Mouse (Mus musculus) midbrain, postnatal 0 days (tissue): Measurements from ENCODE around the gene Acr. TPM values are rescaled to one million over a fixed set of nuclear protein-coding genes. Genes with fewer than 3 reads are reported as not detected.

Source experiments
- ATAC-seq: fragments of 200-750 bp; cut with Nextera tagmentation; 2 replicates; pipeline ENCODE4 v1.8.0; 2017; ENCODE audit warnings: moderate number of reproducible peaks, mild to moderate bottlenecking, moderate TSS enrichment, moderate library complexity; ENCODE audit not compliant: low FRiP score
- DNase-seq: peaks from one replicate; pipeline ENCODE4 v3.0.0-alpha.2; 2015; ENCODE audit warnings: low spot score
- H3K27ac ChIP-seq: fragments of 300-500 bp; sonication (generic); 2 replicates; pipeline ENCODE4 v1.5.1; 2014; ENCODE audit warnings: low read depth, mild to moderate bottlenecking, low read length, mixed read lengths
- H3K27me3 ChIP-seq: fragments of 300-500 bp; sonication (generic); 2 replicates; pipeline ENCODE4 v1.6.1; 2014; ENCODE audit warnings: low read length, control low read depth, mixed read lengths; ENCODE audit not compliant: insufficient read depth
- H3K36me3 ChIP-seq: fragments of 300-500 bp; sonication (generic); 2 replicates; pipeline ENCODE4 v1.6.1; 2014; ENCODE audit warnings: low read length, control low read depth, mixed read lengths; ENCODE audit not compliant: insufficient read depth
- H3K4me1 ChIP-seq: fragments of 300-500 bp; sonication (generic); 2 replicates; pipeline ENCODE4 v1.6.1; 2014; ENCODE audit warnings: mild to moderate bottlenecking, control low read depth, antibody characterized with exemption, low read length, mixed read lengths; ENCODE audit not compliant: insufficient read depth
- H3K4me2 ChIP-seq: fragments of 300-500 bp; sonication (generic); 2 replicates; pipeline ENCODE4 v1.6.1; 2014; ENCODE audit warnings: low read depth, mild to moderate bottlenecking, low read length, mixed read lengths; ENCODE audit not compliant: poor library complexity, severe bottlenecking
- H3K4me3 ChIP-seq: fragments of 300-500 bp; sonication (generic); 2 replicates; pipeline ENCODE4 v1.5.1; 2014; ENCODE audit warnings: low read depth, mild to moderate bottlenecking, low read length, moderate library complexity
- H3K9ac ChIP-seq: fragments of 300-500 bp; sonication (generic); replicated peaks from 2 replicates; pipeline ENCODE4 v1.6.1; 2014; ENCODE audit warnings: mild to moderate bottlenecking, low read length, moderate library complexity, mixed read lengths; ENCODE audit not compliant: poor library complexity, severe bottlenecking
- H3K9me3 ChIP-seq: fragments of 300-500 bp; sonication (generic); 2 replicates; pipeline ENCODE4 v1.6.1; 2016; ENCODE audit warnings: low read length, control low read depth
- CTCF ChIP-seq: IDR thresholded peaks from 2 replicates; pipeline ENCODE4 v1.5.1; 2016; ENCODE audit warnings: antibody characterized with exemption, mild to moderate bottlenecking
- WGBS: fragments of 180-500 bp; shearing (Covaris S2); extraction: QIAGEN DNeasy Blood & Tissue Kit; methylation state at CpG from one replicate; pipeline ENCODE4 v1.1.7; 2014; 5-methylcytosine and 5-hydroxymethylcytosine counted together
- polyA plus RNA-seq: library from polyadenylated mRNA; unstranded; fragments of >200 nt; fragmentation: Nextera tagmentation; extraction: Ambion mirVana; gene quantifications from 2 replicates; pipeline ENCODE4 v1.2.1, GENCODE M21; 2015
- total RNA-seq: library from RNA; depleted of rRNA; stranded (reverse); fragments of >200 nt; gene quantifications from 2 replicates; pipeline ENCODE4 v1.2.3, GENCODE M21; 2014

Acr gene
- total and polyA plus RNA-seq, 2 experiments from 2014 or later = 3.1 to 3.5 TPM

DNA sequence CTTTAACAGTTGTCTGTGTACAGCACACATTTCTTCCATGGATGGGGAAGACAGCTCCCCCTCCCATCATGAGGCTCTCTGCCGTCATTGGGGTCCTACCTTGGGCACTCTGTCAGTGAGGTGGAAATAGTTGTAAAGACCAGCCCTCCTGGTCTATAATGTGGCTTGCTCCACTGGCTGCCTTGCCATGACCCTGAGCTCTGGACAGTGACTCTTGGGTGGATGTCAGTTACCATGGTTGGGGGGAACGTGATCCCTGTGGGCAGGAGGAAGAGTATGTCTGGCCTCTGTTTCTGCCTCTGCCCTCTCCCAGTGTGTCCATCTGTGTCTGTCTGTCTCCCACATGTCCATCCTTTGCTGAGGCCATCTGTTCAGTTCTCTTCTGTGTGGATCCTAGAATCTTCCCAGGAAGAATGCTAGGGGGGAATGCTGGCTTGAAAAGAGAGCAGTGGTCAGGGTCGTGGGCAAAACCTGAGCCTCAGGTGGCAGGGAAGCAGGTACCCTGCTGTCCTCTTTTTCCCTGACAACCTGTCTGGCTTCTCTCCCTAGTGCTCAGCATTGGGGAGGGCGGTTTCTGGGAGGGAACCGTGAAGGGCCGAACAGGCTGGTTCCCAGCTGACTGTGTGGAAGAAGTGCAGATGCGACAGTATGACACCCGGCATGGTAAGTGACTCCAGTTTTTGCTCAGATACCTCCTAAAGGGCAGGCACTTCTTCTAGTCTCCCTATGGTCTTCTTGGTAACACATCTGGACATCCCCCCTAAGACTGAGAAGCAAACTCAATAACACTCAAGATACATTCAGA, 43.3 kb upstream of the Acr start:
- no peak for TF ChIP-seq CTCF
- Histone ChIP-seq H3K9me3 (no peaks in the 10 kb centered on the region), H3K4me3 (peak overlapping the region; percentile 78), H3K4me1 (0 out of 2 replicates have a peak, but pooled peaks cover 3% of the 10 kb centered on the region), H3K27ac (no peak overlapping the region), H3K4me2 (peak overlapping the region; percentile 95), H3K27me3 (no peaks in the 10 kb centered on the region), H3K9ac (peak overlapping the region; percentile 78; the same call in 1 of the 2 replicates), H3K36me3 (peaks cover 22% of the 10 kb centered on the region)
- 73% methylated on average over 8 of the region's 8 CpGs for WGBS
- DNase-seq (no peak), ATAC-seq (peak; percentile 14; the same call in 1 of the 2 replicates)

DNA sequence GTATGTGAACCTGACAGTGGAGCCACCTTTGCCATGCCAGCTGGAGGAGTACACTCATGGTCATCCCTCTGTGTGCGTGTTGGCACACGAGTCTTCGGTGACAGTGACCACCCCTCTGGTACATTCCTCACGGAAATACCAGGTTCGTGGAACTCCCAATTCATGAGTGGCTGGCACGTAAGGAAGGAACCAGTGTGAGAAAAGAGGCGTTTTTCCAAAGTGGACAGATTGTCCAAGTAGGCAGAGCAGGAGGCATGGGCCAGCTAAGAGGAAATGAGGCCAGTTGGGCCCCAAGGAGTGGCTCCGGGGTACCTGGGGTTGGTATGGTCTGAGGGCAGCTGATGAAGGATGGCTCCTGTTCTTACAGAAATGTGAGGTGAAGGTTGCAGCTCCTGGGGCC, 42.7 kb upstream of the Acr start:
- Histone ChIP-seq H3K27me3 (no peaks in the 10 kb centered on the region), H3K27ac (no peak overlapping the region), H3K4me1 (0 out of 2 replicates have a peak, but pooled peaks cover 3% of the 10 kb centered on the region), H3K36me3 (peaks cover 22% of the 10 kb centered on the region), H3K4me2 (no peak overlapping the region), H3K9me3 (no peaks in the 10 kb centered on the region), H3K9ac (no peak overlapping the region), H3K4me3 (no peak overlapping the region)
- no peak for TF ChIP-seq CTCF
- DNase-seq (no peak), ATAC-seq (no peak)
- WGBS = 98% methylated on average over 8 of the region's 8 CpGs

DNA sequence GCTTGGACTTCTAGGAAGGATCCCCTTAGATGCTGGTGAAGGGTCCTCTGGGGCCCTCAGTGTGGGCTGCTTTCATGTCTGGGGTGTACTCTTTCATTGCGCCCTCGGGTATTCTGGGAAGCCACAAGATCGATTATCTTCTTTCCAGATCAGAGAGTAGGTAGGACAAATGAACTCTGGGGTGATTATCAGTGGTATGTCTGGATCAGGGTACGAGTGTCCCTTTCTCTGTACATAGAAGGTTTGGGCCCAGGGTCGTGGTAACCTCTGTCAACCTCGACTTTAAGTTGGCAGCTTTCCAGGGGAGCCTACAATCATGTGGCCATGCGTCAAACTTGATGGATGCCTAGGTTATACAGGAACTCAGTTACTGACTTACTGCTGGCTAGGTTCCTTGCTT, 42.2 kb upstream of the Acr start:
- WGBS = 85% methylated on average over 7 of the region's 7 CpGs
- Histone ChIP-seq H3K4me3 (no peak overlapping the region), H3K9me3 (no peaks in the 10 kb centered on the region), H3K4me2 (no peak overlapping the region), H3K27me3 (no peaks in the 10 kb centered on the region), H3K27ac (no peak overlapping the region), H3K4me1 (0 out of 2 replicates have a peak, but pooled peaks cover 3% of the 10 kb centered on the region), H3K36me3 (peaks cover 21% of the 10 kb centered on the region; the same call in 1 of the 2 replicates), H3K9ac (no peak overlapping the region)
- no peak for ATAC-seq
- no peak for DNase-seq
- TF ChIP-seq CTCF = no peak

DNA sequence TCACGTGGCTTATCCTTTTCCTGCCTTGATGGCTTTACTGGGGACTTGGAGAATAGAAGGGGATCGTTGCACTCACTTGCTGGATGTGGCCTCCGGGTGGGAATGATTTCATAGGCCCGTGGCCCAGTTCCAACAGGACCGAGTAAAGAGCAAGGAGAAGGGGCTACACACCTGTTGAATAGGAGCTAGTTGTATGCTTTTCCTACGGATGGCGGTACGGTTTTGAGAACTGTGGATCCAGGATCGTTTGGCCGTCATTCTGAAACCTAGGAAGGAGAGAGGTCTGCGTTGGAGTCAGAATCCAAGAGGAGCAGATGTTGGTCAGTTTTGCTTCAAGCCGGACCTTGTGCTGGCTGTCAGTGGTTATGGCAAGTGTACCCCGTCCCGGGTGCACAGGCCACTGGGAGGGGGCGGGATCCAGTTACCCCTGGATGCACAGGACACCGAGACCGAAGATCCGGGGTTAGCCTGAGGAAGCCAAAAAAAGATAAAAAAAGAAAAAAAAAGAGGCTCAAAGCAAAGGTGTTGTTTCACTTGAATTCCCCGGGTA, 41.3 kb upstream of the Acr start:
- Histone ChIP-seq H3K27ac (no peak overlapping the region), H3K4me3 (no peak overlapping the region), H3K9me3 (no peaks in the 10 kb centered on the region), H3K27me3 (no peaks in the 10 kb centered on the region), H3K9ac (no peak overlapping the region), H3K4me1 (peaks cover 3% of the 10 kb centered on the region; the same call in 1 of the 2 replicates), H3K36me3 (peaks cover 14% of the 10 kb centered on the region; the same call in 1 of the 2 replicates), H3K4me2 (no peak overlapping the region)
- ATAC-seq (no peak), DNase-seq (no peak)
- TF ChIP-seq CTCF = no peak
- 93% methylated on average over 19 of the region's 19 CpGs for WGBS

DNA sequence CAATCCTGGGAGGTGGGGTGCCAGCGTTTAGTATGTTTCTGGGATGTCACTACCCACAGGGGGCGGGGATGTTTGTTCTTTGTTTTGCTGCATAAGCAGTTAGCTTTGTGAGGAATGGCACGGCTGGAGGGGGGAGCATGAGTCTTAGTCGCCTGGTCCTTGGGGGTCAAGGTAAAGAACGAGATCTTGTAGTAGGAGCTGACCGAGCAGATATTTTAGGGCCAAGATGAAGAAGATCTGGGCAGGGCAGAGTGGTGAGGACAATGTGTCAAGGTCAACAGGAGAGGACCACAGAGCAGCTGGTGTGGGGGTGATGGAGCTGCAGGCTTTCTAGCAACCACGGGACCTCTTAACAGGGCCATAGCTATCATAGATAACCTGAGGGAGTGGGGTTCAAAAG, 40.7 kb upstream of the Acr start:
- peaks cover 13% of the 10 kb centered on the region; the same call in 1 of the 2 replicates for H3K36me3 ChIP-seq
- ATAC-seq = no peak
- H3K4me2 ChIP-seq = no peak overlapping the region
- H3K9ac ChIP-seq = no peak overlapping the region
- H3K4me3 ChIP-seq = no peak overlapping the region
- TF ChIP-seq CTCF = no peak
- WGBS = 79% methylated on average over 7 of the region's 7 CpGs
- no peaks in the 10 kb centered on the region for H3K27me3 ChIP-seq
- H3K4me1 ChIP-seq = peaks cover 8% of the 10 kb centered on the region; the same call in 1 of the 2 replicates
- no peak overlapping the region for H3K27ac ChIP-seq
- no peak for DNase-seq
- H3K9me3 ChIP-seq = no peaks in the 10 kb centered on the region
